Mouse (Mus musculus) neural tube, postnatal 0 days (tissue): ENCODE measurements around the gene Zfp426. TPM values are rescaled to one million over a fixed set of nuclear protein-coding genes. Genes with fewer than 3 reads are reported as not detected.

Source experiments
- polyA plus RNA-seq: library from polyadenylated mRNA; unstranded; fragments of >200 nt; fragmentation: Nextera tagmentation; extraction: Ambion mirVana; gene quantifications from 2 replicates; pipeline ENCODE4 v1.2.1, GENCODE M21; 2015

Gene Zfp426
- 27.3 and 30.3 TPM in 2 replicates for polyA plus RNA-seq

GRCm38 (mm10) chr9:20492527-20493233 is at the start of gene Zfp426:
Gene Zfp426, minus strand, starts transcription at chr9:20492746.

GRCm38 (mm10) chr9:20521306-20521957 is 28.9 kb upstream of the Zfp426 start, which contains the start of gene Zfp266:
Gene Zfp266, minus strand, starts transcription at chr9:20521417.

DNA sequence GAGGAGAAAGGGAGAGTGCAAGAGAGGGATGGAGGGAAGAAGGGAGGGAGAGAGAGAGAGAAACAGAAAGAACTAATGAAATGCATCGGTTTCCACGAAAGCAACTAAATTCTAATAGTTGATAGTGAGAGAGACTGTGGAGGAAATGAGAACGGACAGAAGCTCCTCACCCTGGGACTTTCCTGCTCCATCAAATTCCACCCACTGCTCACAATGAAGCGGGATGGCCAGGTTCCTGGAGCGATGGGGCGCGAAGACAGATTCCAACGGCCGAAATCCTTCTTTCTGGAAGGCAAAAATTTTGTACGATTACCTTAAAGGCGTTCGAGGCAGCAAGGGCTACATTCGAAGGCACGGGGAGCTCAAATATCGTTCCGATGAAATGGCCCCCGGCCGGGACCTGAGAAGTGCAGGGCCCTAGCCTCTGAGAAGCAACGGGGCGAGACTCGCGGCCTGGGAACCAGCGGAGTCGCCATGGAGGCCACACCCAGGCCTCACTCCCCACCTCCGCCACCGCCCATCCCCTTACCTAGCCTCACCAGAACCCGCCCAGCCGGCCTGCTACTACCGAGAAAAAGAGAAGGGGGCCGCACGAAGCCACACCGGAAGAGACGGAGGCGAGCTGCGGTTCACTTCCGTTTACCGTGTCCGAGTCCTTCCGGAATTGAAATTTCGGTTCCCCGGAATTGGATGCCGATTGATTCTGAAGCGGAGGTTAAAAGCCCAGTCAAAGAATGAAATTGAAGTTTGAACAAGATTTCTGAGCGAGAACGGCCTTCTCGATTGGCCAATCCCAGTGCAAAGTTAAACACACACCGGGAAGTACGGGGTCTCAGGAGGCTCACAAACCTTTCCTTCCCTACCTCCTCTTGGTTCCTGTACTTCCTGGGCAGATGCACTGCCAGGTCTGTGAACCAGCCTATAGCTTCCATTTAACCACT is 32.9 kb downstream of the Zfp426 start, which contains the start of gene Zfp26:
Gene Zfp26 (minus strand): TSS at position 786 of the 941 bp plus-strand sequence.

Other genes starting within 250 kb of the Zfp426 start
- gene Olfr39, start 210.4 kb downstream of the Zfp426 start, polyA plus RNA-seq, result not detected in 2 replicates
- gene Olfr873, start 194.2 kb downstream of the Zfp426 start, polyA plus RNA-seq, result not detected in 2 replicates
- not detected in 2 replicates for gene Olfr18, start 156.7 kb downstream of the Zfp426 start, polyA plus RNA-seq
- gene Zfp560, start 107.6 kb downstream of the Zfp426 start, polyA plus RNA-seq, result 50.5 and 58.6 TPM in 2 replicates
- 6.1 and 8.2 TPM in 2 replicates for gene Zfp26, start 32.6 kb downstream of the Zfp426 start, polyA plus RNA-seq
- 44.6 and 45.5 TPM in 2 replicates for gene Zfp266, start 28.7 kb upstream of the Zfp426 start, polyA plus RNA-seq
- 36.3 and 38.9 TPM in 2 replicates for gene Zfp846, start 88.5 kb upstream of the Zfp426 start, polyA plus RNA-seq
- gene Ubl5, start 150.1 kb upstream of the Zfp426 start, polyA plus RNA-seq, result 558 and 629 TPM in 2 replicates
- gene Fbxl12, start 152.0 kb upstream of the Zfp426 start, polyA plus RNA-seq, result 9.4 and 10.7 TPM in 2 replicates
- 71.6 and 74.9 TPM in 2 replicates for gene Pin1, start 159.3 kb upstream of the Zfp426 start, polyA plus RNA-seq